Mouse (Mus musculus): Measurements from ENCODE around the gene Gm15097. TPM values are rescaled to one million over a fixed set of nuclear protein-coding genes. Genes with fewer than 3 reads are reported as not detected.
"Not testable (repeated sequence)": the region's sequence is repeated elsewhere in the genome, so short reads cannot be mapped to it uniquely, and the experiment has no call there.

Gm15097 gene
- total RNA-seq (2015), result not detected in 2 replicates
- total RNA-seq (2017), result not detected in 2 replicates

- not testable (repeated sequence) for ATAC-seq (ENCODE audit: poor library complexity, severe bottlenecking)
Observed at GRCm38 (mm10) chrX:149784173-149784572, at the start of gene Gm15097. Gm15097 (plus strand) TSS chrX:149784473.

- not testable (repeated sequence) for ATAC-seq (ENCODE audit: poor library complexity, severe bottlenecking)
Observed at GRCm38 (mm10) chrX:149762853-149763252, 21.4 kb upstream of the Gm15097 start.

DNA sequence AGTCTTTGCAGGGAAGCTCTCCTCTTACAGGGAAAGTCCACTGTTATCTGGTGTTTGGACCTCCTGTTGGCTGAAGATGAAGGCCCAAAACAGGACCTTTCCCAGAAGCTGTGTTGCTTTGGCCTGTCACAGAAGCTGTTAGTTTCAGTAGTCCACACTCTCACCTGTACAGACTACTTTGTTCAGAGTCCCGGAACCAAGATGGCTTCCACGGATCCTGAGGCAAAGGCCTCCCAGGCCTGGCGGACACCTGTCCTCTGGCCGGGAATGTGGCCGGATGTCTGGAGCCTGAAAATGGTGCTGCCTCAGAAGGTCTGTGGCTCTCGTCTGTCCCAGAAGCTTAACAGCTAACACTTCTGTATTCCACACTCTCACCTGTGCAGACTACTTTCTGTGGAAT lies 26.9 kb downstream of the Gm15097 start:
- not testable (repeated sequence) for ATAC-seq (ENCODE audit: poor library complexity, severe bottlenecking)

Other genes starting within 250 kb of the Gm15097 start
- not detected in 2 replicates for gene Gm10439, start 189.9 kb upstream of the Gm15097 start, total RNA-seq (2015)
- not detected in 2 replicates for gene Gm10439, start 189.9 kb upstream of the Gm15097 start, total RNA-seq (2017)
- not detected in 2 replicates for gene Gm15091, start 157.2 kb downstream of the Gm15097 start, total RNA-seq (2015)
- gene Gm15091, start 157.2 kb downstream of the Gm15097 start, total RNA-seq (2017), result not detected in 2 replicates

Measured in megakaryocyte, adult 5-6 weeks (primary cell).